Mouse (Mus musculus) gastrocnemius, postnatal 25 days (tissue): ENCODE results near the gene Olig2. TPM values are rescaled to one million over a fixed set of nuclear protein-coding genes. Genes with fewer than 3 reads are reported as not detected.

Source experiments
- DNase-seq: peaks from one replicate; pipeline ENCODE4 v3.0.0; 2022
- total RNA-seq, 2 experiments: library from RNA; stranded (reverse); gene quantifications; 1 replicate in 1 of 2; 2 replicates in 1 of 2; pipeline ENCODE4 v1.2.3; 2021

Gene Olig2
- total RNA-seq, 2 experiments from 2014 or later = not detected

DNA sequence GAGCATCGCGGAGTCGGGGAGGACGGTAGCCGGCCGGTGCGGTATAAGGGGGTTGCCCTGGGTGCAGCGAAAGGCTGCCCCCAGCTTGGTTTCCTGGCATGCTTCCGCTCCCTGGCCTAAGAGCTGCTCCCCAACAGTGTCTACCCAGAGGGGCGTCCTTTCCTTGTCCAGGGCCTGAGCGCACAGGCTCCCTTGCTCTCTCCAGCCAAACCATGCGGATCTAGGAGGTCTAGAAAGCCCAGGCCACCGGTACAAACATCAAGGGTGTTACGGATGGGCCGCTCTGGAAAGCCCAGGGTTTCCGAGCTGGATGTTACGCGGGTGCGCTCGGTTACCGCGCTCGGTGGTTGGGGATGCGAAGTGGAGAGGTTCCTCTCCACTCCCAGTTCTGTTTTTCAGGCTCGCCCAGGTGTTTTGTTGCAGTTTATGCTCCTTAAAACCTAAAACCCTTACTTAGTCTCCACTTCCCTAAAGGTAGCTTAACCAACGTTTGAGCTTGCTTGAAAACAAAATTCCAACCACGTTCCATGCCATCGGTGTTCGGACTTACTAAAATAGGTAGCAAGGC, 45.8 kb downstream of the Olig2 start:
- no peak for DNase-seq

DNA sequence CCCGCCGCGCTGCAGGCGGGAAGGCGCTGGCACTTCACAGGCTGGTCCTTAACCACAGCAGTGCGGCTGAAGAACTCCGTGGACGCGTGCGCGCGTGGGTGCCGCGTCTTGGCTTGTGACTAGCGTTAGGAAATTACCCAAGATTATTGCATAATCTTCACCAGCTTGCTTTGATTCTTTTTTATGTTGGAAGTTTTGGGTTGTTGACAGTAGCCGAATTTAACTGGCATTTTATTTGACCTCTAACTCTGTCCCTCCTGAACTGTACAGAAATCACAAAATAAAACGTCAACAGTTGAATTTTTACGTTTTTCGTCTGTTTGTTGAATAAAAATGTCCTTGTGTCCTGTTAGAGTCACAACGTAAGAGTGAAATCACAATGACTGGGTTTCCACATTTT, 46.4 kb downstream of the Olig2 start:
- no peak for DNase-seq

Other genes starting within 250 kb of the Olig2 start
- gene Synj1, start 214.1 kb upstream of the Olig2 start, total RNA-seq = 10 to 100 TPM in 1 of 2 experiments, 1 to 10 TPM in 1; 10.0 to 10.9 TPM
- 1 to 10 TPM; 8.9 to 9.8 TPM for gene Paxbp1, start 180.9 kb upstream of the Olig2 start, total RNA-seq
- under 1 TPM; 0.33 to 0.38 TPM for gene 4932438H23Rik, start 130.3 kb upstream of the Olig2 start, total RNA-seq
- gene Olig1, start 44.3 kb downstream of the Olig2 start, total RNA-seq = not detected
- 1 to 10 TPM; 7.1 to 10.0 TPM for gene Ifnar2, start 147.3 kb downstream of the Olig2 start, total RNA-seq
- gene Gm21970, start 166.3 kb downstream of the Olig2 start, total RNA-seq = not detected
- gene Il10rb, start 180.7 kb downstream of the Olig2 start, total RNA-seq = 1 to 10 TPM; 5.0 to 6.3 TPM